Mouse (Mus musculus) G1E (cell line): ENCODE measurements around the gene Frmpd3. TPM values are rescaled to one million over a fixed set of nuclear protein-coding genes. Genes with fewer than 3 reads are reported as not detected.
A peak's percentile ranks its signal among the peaks of the same experiment; 100 is the strongest.

Experiments used
- ATAC-seq: 2 replicates; pipeline ENCODE4 v1.8.0; 2016; ENCODE audit warnings: mild to moderate bottlenecking; ENCODE audit not compliant: insufficient number of reproducible peaks, poor library complexity, low FRiP score, severe bottlenecking; ENCODE audit errors: extremely low read depth
- DNase-seq: peaks from one replicate; pipeline ENCODE4 v3.0.0; 2012; ENCODE audit warnings: low spot score
- H3K27me3 ChIP-seq: 2 replicates; pipeline ENCODE4 v1.6.1; 2012; ENCODE audit warnings: mild to moderate bottlenecking, low read length, inconsistent platforms; ENCODE audit not compliant: insufficient read depth
- H3K36me3 ChIP-seq: replicated peaks from 2 replicates; pipeline ENCODE3; 2012; ENCODE audit warnings: mild to moderate bottlenecking, inconsistent platforms
- H3K4me1 ChIP-seq: 2 replicates; pipeline ENCODE4 v1.6.1; 2012; ENCODE audit warnings: low read depth, low read length, inconsistent platforms, mixed read lengths; ENCODE audit not compliant: insufficient read depth
- H3K4me3 ChIP-seq: 2 replicates; pipeline ENCODE4 v1.5.1; 2012; ENCODE audit warnings: low read depth, mild to moderate bottlenecking, inconsistent platforms, low read length, moderate library complexity, mixed read lengths
- H3K9me3 ChIP-seq: replicated peaks from 2 replicates; pipeline ENCODE4 v1.6.1; 2012; ENCODE audit warnings: inconsistent platforms
- CTCF ChIP-seq: IDR thresholded peaks from 2 replicates; pipeline ENCODE4 v1.5.1; 2012; ENCODE audit warnings: low read depth, low read length, inconsistent platforms, mixed read lengths
- GATA1 ChIP-seq: IDR thresholded peaks from 2 replicates; pipeline ENCODE4 v1.6.1; 2012; ENCODE audit warnings: borderline replicate concordance, low read length, inconsistent platforms, mixed read lengths
- GATA2 ChIP-seq: IDR thresholded peaks from 2 replicates; pipeline ENCODE4 v1.6.1; 2012; ENCODE audit warnings: low read depth, low read length, inconsistent platforms, borderline replicate concordance
- POLR2AphosphoS5 ChIP-seq: IDR thresholded peaks from 2 replicates; pipeline ENCODE4 v1.6.1; 2012; ENCODE audit warnings: low read depth, low read length, inconsistent platforms; ENCODE audit not compliant: insufficient replicate concordance
- TAL1 ChIP-seq: conservative IDR thresholded peaks from 2 replicates; pipeline ENCODE4 v1.6.1; 2012; ENCODE audit warnings: low read depth, low read length, inconsistent platforms, mixed read lengths
- polyA plus RNA-seq: library from polyadenylated mRNA; stranded (reverse); fragments of >175 nt; gene quantifications from 2 replicates; pipeline ENCODE4 v1.2.3, GENCODE M21; 2012
- total RNA-seq, 2 experiments: library from RNA; stranded (forward) in 1 of 2; stranded (reverse) in 1 of 2; fragments of 200-1000 nt in 1 of 2; fragments of >200 nt in 1 of 2; fragmentation: Nextera tagmentation in 1 of 2; gene quantifications; 2 replicates each; pipeline ENCODE4 v1.2.3; 2014 to 2017

Gene Frmpd3
- total and polyA plus RNA-seq, 3 experiments, result 0.05 TPM; not detected in 2

DNA sequence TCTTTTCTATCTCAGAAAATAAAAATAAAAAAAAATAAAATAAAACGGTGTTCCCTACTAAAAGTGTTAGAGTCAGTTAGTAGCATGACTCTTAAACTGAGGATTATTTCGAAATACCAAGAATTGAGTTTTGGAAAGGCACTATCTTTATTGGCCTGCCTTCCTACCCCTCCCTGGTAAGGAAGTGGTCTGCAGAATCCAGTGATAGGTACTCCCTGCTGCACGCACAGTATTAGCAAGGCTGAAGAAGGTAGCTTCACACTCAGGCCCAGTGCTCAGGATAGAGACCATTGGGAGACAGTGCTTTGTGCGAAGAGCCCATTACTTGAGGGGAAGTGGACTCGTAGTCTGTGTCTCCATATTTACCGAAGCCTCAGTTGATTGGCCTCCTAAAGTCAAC lies 136.2 kb downstream of the Frmpd3 start:
- no peak for TF ChIP-seq GATA1
- no peak for TF ChIP-seq GATA2
- no peak for TF ChIP-seq CTCF
- TF ChIP-seq TAL1, result no peak
- no peak for TF ChIP-seq POLR2AphosphoS5
- no peaks in the 10 kb centered on the region for H3K27me3 ChIP-seq
- H3K4me3 ChIP-seq, result no peak overlapping the region
- peaks cover 54% of the 10 kb centered on the region for H3K36me3 ChIP-seq
- H3K9me3 ChIP-seq, result no peaks in the 10 kb centered on the region
- no peaks in the 10 kb centered on the region; the same call in 1 of the 2 replicates for H3K4me1 ChIP-seq
- DNase-seq (no peak), ATAC-seq (no peak)

DNA sequence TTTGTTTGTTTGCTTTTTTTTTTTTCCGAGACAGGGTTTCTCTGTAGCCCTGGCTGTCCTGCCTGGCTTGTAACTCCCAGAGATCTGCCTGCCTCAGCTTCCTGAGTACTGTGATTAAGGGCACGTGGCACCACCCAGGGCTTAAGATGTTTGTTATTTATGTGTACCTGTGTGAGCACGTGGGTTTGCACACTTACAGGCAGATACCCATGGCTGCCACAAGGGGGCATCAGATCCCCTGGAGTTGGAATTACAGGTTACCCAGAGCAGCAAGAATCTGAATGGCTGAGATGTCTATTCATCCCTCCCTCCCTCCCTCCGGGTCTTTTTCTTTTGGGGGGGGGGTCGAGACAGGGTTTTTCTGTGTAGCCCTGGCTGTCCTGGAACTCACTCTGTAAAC lies 137.1 kb downstream of the Frmpd3 start:
- no peaks in the 10 kb centered on the region for H3K9me3 ChIP-seq
- peaks cover 46% of the 10 kb centered on the region for H3K36me3 ChIP-seq
- DNase-seq (no peak), ATAC-seq (no peak)
- H3K4me3 ChIP-seq, result no peak overlapping the region
- H3K27me3 ChIP-seq, result no peaks in the 10 kb centered on the region
- H3K4me1 ChIP-seq, result no peaks in the 10 kb centered on the region; the same call in 1 of the 2 replicates
- peak; percentile 46 for TF ChIP-seq CTCF
- TF ChIP-seq GATA2, result no peak

Other genes starting within 250 kb of the Frmpd3 start
- gene Prps1, start 114.3 kb downstream of the Frmpd3 start, total RNA-seq (2014; fragmentation: Nextera tagmentation), result 67.7 and 73.7 TPM in 2 replicates
- 32.9 and 47.7 TPM in 2 replicates for gene Prps1, start 114.3 kb downstream of the Frmpd3 start, total RNA-seq (2017)
- 3.5 and 6.1 TPM in 2 replicates for gene Prps1, start 114.3 kb downstream of the Frmpd3 start, polyA plus RNA-seq